Mouse (Mus musculus) cerebellum, adult 9-11 months (tissue): ENCODE data around the gene Gpank1.
A peak's percentile ranks its signal among the peaks of the same experiment; 100 is the strongest.

ENCODE experiments used
- DNase-seq: peaks from one replicate; pipeline ENCODE4 v3.0.0; 2022

Gpank1 gene

GRCm38 (mm10) chr17:35100196-35100765 is 21.0 kb upstream of the Gpank1 start:
- DNase-seq, result no peak

DNA sequence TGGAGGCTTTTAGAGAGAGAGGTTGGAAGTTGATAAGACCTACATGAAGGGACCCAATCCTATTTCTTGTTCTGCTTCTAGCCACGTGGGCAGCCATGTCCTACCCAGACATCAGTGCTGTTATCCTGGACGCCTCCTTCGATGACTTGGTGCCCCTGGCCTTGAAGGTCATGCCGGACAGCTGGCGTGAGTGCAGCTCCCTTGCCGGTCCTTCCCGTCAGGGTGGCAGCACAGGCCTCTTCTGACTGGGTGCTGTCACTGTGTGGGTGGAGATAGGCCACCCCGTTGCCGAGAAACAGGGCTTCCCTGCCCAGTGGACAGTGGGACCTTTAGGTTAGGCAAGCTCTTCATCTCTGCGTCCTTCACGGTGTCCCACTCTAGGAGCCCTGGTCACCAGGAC is 20.1 kb upstream of the Gpank1 start:
- DNase-seq, result no peak

GRCm38 (mm10) chr17:35102299-35102698 is 19.0 kb upstream of the Gpank1 start:
- no peak for DNase-seq

- no peak for DNase-seq
These were observed 18.0 kb upstream of the Gpank1 start for GRCm38 (mm10) chr17:35103221-35103690.

DNA sequence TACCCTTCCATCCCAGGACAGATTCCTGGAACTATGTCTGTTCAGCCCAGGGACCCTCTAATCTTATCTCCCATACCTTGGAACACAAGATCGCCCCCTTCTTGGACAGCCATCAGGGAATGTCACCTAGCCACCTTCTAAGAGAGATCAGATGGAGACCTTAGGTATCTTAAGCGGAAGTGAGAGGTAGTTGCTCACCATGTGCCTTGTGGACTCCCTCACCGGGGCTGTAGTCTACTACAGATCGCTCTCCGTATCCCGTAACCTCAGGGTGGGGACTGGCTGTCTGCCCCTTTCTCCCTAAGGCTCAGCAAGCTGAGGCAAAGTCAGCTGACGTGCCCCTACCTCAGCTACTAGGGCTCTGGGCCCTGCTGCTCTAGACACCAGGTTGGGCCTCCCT is 17.2 kb upstream of the Gpank1 start:
- DNase-seq, result no peak

- DNase-seq, result no peak
These were observed 16.5 kb upstream of the Gpank1 start for GRCm38 (mm10) chr17:35104754-35105153.

DNA sequence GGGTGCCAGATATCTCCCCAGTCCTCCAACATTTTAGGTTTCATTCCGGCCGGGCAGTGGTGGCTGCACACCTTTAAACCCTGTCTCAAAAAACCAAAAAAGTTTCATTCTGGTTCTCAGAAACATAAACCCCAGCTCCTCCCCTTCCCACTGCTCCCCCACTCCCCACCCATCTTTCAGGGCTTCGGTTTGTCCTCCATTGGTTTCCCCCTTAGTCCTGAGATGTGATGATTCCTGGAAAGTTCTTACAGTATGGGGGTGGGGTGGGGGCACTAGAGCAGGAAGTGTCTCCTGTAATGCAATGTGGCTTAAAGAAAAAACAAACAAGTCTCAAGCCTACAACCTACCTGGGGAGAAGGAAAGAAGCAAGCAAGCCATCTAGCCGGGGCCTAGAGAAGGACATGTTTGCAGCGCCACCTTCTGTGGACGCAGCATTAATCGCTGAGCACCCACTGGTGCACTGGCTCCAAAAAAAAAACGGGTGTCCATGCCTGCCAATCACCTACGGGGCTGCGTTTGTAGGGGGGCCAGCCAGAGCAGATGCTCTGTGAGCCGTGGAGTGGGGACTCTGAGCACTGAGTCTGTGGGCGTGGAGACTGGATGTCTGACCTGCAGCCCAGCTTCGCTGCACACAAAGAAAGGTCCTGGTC is 15.4 kb upstream of the Gpank1 start:
- peak; percentile 81 for DNase-seq

DNA sequence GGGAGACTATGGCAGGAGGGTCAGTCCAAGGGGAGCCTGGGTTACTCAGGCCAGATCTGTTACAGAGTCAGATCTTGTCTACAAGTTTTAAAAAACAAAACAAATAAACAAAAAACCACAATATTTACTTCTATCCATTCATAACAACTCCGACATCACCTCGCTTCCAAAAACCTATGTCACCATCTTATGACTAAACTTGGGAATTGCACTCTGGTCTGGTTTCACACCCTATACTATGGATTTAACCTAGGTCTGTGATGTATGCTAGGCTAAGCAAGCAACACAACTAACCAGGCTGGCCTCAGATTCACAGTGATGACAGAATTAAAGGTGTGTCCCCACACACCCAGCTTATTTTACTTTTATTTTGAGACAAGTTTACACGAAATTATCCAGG is 14.7 kb upstream of the Gpank1 start:
- no peak for DNase-seq

- DNase-seq, result peak; percentile 81
These were observed 13.2 kb upstream of the Gpank1 start, which contains the start of gene Ly6g5c for GRCm38 (mm10) chr17:35108097-35108496. Ly6g5c (plus strand) TSS chr17:35108279.

DNA sequence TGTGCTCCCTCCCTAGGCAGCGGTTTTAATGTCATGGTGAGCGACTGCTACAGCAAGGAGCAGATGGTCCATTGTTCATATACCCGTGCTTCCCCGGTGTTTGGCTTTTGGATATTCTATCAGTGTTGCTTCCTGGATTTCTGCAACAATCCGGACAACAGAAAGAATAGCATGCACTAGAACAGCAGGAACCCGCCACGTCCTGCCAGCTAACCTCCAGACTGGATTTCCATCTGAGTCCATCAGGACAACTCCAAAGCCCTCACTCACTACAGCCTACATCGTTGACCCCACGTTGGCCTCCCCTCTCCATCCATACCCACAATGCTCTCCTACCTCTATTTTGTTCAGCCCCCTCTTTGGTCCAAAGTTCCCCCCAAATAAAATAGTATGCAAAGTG is 9.5 kb upstream of the Gpank1 start:
- DNase-seq, result no peak

DNA sequence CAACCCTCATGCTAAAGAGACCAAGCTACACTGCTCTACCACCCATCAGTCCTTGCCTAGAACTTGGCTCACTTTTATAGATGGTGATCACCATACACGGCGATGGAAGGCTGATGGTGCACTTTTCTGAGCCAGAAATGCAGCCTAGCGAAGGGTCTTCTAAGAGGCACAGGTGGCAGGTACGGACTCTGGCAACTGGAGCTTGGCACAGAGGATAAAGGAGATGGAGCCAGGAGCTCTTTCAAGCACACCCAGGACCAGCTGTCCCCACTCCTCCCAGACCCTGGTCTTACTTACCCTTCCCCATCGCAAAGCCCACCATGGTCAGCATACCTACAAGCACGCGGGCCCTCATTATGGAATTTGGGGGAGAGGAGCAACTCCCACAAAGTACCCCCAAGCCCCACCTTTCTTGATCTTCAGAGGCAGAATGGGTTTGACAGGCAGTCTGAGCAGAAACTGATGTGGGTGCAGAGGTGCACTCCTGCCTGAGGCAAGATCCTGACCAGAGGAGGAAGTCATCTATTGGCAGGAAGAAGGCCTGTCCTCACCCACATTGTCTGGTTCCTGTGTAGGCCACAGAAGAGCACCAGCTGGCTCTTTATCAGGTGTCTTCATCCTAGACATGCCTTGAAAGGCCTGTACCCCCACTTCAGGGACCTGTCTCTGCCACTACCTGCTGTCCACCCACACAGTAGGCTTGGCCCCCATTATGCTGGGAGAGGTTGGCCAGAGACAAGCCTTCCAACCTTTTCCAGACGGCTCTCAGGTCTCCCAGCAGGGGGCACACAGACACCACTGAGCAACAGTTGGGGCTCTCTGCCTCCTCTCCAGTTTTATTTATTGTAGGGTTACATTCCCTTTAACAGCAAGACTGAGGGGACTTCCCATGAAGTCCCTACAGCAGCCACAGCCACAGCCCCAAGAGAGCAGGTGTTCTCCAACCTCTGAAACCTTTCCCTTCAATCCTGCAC is 5.9 kb upstream of the Gpank1 start, which contains the start of gene Ly6g5b:
Gene Ly6g5b, minus strand, starts transcription at position 383 of the 974 bp plus-strand sequence.
- no peak for DNase-seq

DNA sequence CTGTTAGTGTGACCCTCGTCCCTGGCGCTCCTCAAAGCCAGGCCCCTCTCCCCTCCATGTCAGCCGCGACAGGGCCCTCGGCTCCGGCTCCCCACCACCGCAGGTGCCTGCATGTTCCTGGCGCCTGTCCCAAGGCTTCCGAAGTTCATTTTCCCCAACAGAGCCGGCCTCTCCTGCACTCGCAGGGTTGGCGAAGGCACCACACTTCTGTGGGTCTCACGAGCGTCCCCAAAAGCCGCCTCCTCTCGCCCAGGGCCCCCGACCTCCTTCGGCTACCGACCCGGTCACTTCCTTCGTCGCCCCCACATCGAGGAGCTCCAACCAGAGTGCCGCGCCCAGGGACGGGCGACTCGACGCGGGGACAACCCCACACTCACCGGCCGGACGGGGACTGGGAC is 511 bp upstream of the Gpank1 start:
- peak; percentile 82 for DNase-seq

DNA sequence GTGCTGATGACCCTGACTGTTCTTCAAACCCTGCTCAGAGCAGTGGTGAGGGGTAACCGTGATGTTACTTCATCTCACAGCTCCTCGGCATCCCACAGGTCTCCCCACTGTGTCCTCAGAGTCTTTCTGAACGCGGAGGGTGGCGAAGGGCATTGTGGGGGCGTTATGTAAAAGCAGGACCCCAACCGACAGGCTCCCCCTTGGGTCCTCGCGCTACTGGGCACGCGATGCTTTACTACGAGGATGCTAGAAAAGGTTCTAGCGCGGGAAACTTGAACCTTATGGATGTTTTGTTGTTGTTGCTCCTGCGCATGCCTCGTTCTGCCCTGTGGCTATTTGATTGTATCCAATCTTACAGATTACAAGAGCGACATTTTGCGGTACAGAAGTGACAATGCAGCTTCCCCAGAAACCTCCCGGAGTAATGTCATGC is 632 bp downstream of the Gpank1 start, which contains the start of gene Csnk2b:
Gene Csnk2b, minus strand, starts transcription at position 183 of the 433 bp plus-strand sequence.
- peak; percentile 86 for DNase-seq

GRCm38 (mm10) chr17:35123287-35123686 is 2.0 kb downstream of the Gpank1 start:
- peak; percentile 49 for DNase-seq

DNA sequence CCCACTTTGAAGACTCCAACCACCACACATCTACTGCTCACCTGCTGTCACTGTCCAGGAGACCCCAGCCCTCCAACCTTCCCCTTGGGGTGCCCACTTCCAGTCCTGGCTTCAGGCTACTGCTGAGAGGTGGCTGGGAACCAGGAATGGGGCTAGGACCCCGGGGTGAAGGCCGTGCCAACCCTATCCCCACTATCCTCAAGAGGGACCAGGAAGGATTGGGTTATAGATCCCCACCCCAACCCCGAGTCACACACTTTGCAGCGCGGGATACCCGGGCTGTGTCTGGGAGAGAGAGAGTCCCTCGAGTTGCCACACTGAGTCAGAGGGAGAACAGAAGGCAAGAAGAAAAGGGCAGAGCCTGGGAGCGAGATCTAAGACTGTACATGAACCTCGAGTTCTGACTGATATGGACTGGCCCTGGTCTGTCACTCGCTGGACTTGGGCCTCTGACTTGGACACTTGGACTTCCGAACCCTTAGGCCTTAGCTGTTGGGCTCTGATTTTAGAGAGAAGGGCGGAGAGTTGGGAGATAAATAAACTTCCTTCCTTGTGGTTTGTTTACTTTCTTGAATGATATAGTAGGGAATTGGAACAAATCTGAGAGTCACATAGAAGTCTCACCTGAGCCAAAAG is 3.1 kb downstream of the Gpank1 start:
- DNase-seq, result peak; percentile 56

DNA sequence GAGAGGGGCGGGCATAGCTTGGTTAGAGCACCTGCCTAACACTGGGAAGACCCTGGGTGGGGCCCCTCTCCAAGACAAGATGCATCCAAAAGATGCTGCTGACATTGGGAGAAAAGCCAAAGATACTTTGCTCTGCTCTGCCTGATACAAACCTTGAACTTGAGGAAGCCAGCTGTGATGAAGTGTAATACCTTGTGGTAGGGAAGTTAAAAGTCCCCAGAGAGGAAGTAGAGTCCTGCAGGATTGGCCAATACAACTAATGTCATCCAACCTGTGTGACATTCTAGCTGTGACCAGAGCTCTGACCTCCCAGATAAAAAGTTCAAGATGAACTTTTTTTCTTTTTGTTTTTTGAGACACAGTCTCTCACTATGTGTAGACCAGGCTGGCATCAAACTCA is 3.8 kb downstream of the Gpank1 start:
- DNase-seq, result no peak

DNA sequence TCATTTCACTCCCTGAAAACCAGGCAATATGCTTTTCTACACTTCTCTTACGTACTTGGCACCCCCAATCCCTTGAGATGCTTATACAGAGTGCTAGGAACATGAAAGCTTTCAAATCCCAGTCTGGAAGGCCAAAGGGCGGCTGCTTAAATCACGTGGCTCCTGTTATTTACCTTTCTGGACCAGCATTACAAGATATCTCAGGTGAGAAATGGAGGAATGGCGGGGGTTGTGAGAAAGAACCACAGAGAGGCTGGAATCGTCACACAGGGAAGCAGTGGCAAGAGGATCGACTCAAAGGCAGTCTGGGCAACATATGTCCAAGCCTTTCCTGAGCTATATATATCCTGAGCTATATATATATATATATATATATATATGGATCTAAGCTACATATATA is 4.3 kb downstream of the Gpank1 start:
- peak; percentile 36 for DNase-seq

- peak; percentile 73 for DNase-seq
These were observed 5.0 kb downstream of the Gpank1 start, which contains the start of gene D17H6S53E for GRCm38 (mm10) chr17:35126206-35126611. D17H6S53E (plus strand) TSS chr17:35126373.

DNA sequence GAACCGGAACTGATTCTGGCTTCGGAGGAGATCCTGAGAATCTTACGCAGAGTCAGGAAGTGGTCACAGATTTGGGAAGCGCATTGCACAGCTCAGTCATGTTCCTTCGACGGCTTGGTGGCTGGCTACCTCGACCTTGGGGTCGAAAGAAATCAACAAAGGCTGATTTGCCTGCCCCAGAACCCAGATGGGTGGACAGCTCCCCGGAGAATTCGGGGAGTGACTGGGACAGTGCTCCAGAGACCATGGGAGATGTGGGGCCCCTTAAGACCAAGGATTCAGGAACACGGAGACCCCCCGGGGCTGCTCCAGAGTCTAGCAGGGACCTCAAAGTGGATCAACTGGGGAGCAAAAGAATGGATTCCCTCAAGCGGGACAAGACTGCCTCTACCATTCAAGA is 5.8 kb downstream of the Gpank1 start:
- no peak for DNase-seq

DNA sequence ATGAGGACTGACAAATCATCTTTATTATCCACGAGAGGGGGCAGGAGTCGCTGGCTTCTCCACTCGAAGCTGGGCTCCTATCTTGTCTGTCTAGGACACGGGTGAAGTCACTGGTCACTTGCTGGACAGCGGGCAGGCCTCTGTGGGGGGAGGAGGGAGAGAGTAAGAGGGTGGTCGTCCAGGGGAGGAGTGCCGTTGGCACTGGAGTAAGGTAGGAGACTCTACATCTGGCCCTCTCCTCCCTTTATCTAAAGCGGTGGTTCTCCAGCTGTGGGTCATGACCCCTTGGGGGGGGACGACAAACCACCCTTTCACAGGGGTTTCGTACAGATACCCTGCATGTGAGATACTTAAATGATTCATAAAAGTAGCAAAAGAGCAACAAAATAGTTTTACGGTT is 7.7 kb downstream of the Gpank1 start:
- DNase-seq, result peak; percentile 51

DNA sequence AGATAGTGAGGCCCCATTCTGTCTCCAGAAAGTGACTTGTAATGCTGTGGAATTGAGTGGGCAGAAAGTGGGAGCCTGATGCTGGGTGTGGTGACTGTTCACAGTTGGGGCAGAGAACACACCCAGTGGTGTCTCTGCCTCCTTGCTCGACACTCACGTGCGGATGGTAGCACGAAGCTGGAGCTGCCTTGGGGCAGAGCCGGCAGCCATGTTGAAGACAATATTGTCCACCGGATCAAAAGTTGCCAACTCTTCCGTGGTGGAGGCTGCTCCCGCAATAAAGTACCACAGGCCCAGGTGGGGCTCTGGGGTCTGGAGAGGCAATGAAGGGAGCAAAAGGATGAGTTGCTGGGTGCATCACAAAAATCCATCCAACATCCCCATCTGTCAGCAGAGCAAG is 9.8 kb downstream of the Gpank1 start:
- peak; percentile 25 for DNase-seq

GRCm38 (mm10) chr17:35131500-35132173 is 10.4 kb downstream of the Gpank1 start, which contains the start of gene Apom:
Apom (minus strand) TSS chr17:35132050.
- DNase-seq, result peak; percentile 32
